Mouse (Mus musculus): ENCODE results near the gene Coq5.
"Not testable (repeated sequence)": the region's sequence is repeated elsewhere in the genome, so short reads cannot be mapped to it uniquely, and the experiment has no call there.

The Coq5 gene

DNA sequence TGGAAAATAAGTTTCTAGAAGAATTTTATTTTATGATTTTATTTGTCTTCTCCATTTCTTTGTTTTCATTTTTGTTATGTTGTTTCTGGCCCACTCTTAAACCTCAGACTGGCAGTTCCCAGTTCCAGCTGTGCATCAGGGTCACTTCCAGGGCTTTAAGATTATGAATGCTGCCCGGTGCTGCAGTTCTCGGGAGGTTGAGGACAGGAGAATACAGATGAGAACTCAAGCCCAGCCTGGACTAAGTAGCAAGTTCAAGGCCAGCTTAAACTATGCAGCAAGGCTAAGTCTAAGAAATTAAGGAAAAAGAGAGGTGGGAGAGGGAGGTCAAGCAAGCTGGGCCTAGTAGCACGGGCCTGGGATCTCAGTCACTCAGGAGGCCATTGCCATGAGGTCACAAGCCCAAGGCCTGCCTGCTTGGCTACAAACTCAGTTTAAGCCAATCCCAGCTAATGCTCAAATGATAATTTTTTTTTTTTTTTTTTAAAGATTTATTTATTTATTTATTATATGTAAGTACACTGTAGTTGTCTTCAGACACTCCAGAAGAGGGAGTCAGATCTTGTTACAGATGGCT, 11.9 kb upstream of the Coq5 start:
- no peak for DNase-seq

DNA sequence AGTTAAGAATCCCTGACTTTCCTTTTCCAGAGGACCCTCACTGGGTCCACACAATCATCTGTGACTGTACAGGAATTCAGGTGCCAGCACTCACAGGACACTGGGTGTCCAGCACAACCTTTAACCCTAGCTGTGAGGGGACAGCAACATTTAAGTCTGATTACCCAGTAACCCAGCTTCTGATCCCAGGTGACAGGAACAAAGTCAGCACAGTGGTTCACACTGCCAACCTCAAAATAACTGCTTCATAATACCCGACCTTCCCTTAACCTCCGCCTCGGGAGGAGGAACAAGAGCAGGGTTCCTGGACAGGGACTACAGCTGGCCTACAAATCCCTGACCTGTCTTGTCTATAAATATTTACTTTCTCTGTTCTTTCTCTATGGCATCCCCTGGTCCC, 11.2 kb upstream of the Coq5 start:
- DNase-seq: no peak

DNA sequence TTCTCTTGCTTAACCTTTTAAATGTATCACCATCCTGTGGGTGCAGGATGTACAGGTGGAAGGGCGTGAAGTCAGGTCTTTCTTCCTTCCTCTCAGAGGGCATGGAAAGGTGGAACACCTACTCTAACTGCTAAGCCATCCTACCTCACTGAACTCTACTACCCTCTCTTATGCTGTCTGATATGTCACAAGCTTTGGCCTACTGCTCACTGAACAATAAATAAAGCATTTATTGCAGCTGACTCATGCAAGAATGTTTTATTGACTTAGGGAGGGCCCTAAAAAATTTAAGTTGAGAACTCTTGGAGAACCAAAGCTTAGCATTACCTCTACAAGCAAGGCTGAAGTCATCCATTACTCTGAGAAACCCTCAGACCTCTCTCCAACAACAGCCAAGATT, 9.5 kb upstream of the Coq5 start:
- DNase-seq: no peak

DNA sequence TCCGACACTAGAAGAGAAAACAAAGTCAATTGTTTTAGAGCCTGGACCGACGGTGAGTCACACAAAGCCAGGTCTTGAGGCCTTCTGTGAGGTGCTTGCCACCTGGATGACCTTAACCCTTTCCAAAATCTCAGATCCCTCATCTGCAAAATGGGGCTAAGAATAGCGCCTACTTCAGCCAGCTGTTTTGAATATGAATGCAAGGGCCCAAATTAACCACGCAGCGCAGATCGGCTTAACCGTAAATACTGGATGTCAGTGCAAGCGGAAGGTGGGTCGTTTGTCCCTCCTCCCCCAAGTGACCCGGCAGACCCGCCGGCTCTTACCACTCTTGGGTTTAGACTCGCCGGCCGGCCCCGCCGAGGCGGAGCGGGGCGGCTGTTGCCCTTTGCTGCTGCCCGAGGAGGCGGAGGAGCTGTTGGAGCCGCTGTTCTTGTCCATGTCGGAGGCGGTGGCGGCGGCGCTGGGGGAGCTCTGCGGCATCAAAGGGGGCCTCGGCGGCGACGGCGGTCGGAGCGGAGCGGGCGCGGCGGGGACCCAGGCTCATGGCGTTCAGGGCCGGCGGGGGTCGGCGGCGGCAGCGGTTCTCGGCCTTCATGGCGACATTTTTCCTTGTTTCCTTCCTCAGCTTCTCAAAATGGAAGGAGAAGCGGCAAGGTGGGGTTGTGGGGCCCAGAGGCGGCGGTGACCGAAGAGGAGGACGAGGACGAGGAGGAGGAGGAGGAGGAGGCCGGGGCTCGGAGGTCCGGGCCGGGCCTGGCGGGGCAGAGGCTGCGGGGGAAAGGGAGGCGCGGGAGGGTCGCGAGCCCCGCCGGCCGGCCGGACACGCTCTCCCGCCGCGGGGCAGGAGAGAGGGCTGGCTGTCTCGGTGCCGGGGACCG, 7.3 kb upstream of the Coq5 start:
- DNase-seq: peak; percentile 50

DNA sequence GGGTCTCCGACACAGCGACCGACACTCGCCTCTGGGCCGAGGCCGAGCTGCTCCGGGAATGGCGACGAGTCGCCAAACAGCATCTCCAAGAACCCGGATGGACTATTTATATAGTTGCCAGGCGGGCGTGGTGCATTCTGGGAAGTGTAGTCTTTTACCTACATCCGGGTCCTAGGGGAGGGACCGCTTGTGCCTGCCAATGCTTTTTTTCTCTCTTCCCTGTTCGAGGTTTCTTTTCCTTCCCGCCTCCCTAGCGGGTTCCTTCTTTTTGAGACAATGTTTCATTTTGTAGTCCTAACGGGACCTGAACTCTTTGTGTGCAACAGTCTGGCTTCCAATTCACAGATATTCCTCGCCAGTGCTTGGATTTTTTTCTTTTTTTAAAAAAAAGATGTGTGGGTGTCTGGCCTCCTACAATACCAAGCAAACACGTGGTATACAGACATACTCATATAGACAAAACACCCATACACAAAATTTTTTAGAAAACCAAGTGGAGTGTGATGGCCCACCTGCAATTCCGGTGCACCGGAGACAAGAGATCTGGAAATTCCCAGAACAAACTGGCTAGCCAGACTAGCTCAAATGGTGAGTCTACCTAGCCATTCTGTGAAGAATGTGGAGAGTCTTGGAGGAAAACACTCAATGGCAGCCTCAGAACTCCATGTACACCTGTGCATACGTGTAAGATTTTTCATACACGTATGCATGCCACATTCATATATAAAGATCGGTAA, 6.5 kb upstream of the Coq5 start, which contains the start of gene Rnf10:
Gene Rnf10 (minus strand): TSS at position 87 of the 737 bp plus-strand sequence.
- DNase-seq: peak; percentile 100

DNA sequence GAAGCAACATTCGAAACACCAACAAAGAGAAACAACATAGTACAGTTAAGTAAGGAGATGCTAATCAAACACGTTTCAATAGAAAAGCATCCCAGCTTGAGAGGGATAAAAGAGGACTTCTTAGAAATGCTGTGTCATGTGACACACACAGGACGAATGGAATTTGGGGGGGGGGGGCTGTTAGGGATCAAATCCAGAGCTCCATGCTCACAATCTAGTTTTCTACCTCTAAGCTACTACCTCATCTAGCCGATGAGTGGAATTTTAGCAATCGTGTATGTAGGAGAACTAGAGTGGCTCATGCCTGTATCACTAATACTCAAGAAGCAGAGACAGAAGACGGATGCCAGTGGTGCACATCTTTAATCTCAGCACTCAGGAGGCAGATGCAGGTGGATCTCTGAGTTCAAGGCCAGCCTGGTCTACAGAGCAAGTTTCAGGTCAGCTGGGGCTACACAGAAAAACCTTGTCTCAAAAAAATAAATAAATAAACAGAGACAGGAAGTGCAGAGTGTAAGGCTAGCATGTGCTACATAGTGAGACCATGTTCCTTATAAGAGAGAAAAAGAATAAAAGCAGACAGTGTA, 5.8 kb upstream of the Coq5 start:
- DNase-seq: no peak

DNA sequence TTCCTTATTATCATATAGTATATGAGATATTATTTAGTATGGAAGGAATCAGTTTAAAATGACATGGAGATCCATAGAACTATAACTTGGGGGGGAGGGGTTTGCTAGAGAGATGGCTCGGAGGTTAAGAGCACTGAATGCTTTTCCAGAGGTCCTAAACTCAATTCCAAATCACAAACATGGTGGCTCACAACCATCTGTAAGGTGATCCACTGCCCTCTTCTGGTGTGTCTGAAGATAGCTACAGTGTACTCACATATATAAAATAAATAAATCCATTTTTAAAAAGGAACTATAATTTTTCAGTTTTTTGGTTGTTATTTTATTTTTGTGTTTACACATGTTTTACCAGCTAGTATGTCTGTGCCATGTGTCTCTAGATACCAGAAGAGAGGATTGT, 5.1 kb upstream of the Coq5 start:
- no peak for DNase-seq

DNA sequence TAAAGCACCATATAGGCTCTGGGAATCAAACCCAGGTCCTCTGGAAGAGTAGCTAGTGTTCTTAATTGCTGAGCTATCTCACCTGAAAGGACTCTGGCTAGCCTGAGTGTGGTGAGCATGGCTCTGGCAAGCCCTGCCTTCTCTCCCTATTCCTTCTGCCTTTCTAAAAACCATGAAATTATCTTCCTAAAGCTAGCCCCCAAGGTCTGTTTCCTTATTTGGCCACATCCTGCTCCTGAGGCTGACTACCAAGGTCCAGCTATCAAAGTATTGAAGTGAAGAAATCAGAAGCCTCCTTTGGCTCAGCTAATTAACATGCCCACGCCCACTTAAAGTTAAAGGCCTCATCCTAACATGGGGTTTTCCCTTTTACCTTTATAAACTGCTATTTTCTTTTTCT, 4.7 kb upstream of the Coq5 start:
- DNase-seq: no peak

DNA sequence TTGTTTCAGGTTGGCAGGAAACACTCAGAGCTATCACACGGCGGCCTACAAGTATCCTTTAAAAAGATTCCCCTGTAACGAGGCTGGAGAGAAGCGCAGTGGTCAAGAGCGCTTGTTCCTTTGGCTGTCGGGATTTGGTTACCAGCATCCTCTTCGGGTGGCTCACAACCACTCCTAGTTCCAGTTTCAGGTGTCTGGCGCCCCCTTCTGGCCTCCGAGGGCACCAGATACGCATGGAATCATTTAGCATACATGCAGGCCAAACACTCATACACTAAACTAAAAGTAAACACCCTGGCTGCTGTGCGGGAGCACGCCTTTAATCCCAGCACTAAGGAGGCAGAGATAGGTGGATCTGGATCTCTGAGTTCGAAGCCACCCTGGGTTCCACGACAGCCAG, 3.5 kb upstream of the Coq5 start:
- DNase-seq: no peak

DNA sequence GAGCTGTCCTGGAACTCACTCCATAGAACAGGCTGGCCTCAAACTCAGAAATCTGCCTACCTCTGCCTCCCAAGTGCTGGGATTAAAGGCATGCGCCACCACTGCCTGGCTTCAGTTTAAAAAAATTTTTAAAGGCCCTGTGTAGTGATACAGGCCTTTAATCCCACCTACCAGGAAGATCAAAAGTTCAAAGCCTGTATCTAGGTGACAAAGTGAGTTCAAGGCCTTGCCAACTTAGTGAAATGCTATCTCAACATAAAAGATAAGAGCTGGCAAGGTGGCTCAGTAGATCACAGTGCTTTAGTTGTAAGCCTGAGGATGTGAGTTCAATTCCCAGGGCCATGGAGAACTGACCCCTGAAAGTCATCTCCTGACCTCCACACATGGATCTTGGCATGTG, 1.4 kb upstream of the Coq5 start:
- DNase-seq: no peak

DNA sequence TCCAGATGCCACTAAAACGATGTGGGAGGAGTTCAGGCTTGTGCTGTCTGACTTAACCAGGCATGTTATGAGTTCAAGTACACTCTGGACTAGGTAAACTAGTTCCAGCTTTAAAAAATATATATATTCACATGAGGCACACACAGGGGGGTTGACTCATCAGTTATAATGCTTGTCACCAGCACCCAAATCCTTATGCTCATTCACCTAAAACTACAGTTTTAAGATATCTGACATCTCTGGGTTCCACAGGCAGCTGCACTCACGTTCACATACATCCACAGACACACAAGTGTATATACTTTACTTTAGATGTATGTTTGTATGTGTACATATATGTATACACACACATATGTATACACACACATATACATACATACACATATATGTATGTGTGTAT, 681 bp upstream of the Coq5 start:
- DNase-seq: no peak

DNA sequence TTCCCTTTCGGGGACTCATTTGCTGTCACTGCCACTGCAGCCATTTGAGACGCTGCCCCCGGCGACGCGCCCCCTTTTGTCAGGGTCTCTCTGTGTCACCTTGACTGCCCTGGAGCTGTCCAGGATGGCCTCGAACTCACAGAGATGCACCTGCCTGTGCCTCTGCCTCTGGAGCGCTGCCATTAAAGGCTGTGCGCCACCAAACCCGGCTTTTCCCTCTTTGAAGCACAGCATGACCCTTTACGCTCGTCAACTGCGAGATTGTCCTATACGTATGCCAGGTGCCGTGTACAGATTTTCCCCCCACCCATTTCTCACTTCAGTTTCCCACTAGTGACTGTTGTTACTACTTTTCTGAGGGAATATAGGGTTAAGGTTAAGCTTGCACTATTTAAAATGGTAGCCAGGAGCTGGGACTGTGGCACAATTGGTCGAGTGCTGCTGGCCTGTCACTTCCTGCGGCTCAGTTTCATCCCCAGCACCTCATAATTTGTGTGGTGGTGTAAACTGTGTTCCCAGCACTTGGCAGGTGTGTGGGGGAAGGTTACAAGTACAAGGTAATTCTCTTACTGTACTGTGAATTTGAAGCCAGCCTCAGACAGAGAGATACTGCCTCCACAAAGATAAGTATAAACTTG, 703 bp downstream of the Coq5 start:
- DNase-seq: no peak

DNA sequence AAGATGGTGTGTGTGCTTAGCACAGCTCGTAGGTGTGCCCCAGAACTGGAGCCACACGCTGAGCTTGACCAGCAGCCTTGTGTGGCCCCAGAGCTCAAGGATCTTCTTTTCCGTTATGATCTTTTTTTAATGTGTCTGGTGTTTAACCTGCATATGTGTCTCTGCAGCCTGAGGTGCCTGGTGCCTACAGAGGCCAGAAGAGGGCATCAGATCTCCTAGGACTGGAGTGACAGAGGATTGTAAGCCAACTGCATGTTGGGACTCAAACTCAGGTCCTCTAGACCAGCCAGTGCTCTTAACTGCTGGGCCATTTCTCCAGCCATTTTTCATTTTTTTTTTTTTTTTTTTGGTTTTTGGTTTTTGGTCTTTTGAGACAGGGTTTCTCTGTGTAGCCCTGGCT, 5.3 kb downstream of the Coq5 start:
- DNase-seq: no peak

DNA sequence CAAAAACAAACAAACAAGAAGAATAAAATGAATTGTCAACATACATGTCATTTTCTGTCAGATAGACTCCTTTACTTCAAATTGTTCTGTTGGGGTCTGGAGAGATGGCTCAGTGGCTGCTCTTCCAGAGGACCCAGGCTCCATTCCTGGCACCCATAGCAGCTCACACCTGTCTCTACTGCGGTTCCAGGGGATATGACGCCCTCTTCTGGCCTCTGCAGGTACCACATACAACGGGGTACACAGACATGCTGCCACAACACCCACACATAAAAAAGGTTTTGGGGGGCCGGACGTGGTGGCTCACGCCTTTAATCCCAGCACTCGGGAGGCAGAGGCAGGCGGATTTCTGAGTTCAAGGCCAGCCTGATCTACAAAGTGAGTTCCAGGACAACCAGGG, 14.7 kb downstream of the Coq5 start:
- no peak for DNase-seq

DNA sequence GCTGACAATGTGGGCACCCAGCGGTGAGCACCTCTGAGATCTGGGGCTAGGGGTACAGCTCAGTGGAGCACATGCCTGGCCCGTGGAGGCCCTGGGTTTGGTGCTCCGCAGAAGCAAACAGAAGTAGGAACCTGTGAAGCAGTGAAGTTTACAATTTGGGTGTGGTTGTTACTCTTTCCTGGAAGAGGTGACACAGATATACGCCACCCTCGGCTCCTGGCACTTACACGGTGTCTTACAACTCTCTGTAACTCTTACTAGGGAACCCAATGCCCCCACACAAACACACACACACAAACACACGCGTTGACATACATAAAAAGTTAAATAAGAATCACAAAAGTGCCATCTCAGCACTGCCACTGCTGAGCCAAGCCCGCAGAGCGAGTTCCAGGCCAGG, 16.9 kb downstream of the Coq5 start:
- DNase-seq: no peak

DNA sequence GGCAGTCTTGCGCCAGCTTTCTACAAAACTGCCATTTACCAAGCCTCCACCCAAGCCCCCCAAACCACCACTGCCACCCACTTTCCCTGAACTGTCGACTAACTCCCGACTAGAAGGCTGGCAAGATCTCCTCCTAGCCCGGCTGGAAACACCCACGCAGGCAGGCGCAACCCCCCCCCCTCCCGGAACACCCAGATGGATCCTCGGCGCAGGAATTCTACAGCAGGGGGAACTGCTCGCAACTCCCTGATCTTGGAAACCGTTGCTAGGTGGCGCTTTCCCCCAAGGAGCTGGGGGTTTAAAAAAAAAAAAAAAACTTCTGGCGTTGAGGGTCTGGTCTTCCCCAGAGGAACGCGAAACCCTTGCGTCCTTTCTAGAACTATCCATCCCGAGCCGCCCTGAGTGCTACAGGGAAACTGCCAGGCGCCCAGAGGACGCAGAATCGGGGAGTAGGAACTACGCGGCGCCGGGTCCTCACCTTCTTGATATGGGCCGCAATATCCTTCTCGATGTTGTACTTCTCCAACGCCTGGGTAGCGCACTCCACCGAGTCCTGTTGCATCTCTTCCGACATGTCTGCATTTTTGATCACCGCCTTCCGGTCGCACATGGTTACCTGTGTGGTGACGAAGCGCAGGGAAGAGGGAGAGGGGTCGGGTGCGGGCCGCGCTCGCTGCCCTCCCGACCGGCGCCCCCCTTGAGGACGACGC, 20.7 kb downstream of the Coq5 start:
- DNase-seq: peak; percentile 72

DNA sequence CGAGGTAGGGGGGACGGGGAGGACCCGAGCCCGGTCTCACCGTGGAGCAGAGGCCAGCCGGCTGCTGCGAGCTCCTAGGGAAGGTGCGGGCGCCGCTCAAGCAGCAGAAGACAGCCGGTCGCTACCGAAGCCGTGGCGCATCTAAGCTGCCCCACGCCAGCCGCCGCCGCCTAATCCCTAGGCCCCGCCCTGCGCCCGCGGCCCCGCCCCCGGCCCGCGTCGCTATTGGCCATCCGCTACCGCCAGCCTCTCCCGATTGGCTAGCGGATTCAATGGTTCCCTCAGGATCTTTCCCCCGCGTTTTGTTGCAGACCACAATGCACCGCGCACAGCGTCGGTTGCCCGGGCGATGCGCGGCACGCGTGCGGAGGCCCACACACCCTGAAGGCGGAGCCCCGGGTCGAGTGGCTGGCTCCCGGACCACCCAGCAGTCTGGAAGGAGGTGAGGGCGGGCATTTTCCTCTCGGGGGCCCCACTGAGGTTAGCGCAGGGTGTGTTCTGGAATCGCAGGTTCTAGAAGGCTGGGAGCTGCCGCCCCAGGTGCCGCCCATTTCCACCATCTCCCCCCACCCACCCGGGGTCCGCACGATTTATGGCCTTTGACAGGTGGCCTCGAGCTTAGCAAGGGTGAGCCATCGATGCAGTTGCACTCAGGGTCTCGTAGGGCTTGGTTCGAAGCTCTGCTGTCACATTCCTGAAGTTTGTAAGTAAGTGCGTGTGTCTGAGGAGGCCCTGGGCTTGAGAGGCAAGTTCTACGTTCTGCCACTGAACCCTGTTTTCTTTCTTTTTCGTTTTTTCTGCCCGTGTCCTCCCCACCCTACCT, 21.5 kb downstream of the Coq5 start, which contains the start of gene Dynll1:
Gene Dynll1 (minus strand): TSS at position 208 of the 823 bp plus-strand sequence.
- DNase-seq: peak; percentile 100

DNA sequence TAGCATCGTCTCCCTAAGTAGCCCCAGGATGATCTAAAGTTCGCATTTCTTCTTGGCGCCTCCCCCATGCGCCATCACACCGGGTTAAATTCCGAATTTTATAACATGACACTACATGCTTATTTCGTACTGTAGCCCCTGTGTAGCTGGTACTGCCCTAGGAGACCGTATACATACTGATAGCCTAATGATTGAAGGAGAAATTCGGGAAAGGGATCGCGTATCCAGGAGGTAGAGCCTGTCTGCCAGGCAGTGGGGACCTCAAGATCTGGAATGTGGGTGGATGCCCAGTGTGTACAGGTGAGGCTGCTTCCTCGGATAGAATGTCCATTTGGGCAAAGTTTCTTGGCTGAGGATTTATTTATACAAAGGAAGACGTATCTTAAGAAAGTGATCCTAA, 22.1 kb downstream of the Coq5 start:
- DNase-seq: peak; percentile 17

DNA sequence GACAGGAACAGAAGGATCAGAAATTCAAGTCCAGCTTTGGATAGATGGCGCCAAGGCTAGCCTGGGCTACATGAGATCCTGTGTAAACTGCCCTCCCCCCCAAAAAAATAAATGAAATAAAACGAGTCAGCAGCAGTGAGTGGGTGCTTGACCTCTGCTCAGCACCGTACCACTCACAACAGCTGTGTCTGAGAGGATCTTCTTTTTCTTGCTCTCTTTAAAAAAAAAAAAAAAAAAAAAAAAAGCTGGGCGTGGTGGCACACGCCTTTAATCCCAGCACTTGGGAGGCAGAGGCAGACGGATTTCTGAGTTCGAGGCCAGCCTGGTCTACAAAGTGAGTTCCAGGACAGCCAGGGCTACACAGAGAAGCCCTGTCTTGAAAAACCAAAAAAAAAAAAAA, 22.7 kb downstream of the Coq5 start:
- DNase-seq: not testable (repeated sequence)

DNA sequence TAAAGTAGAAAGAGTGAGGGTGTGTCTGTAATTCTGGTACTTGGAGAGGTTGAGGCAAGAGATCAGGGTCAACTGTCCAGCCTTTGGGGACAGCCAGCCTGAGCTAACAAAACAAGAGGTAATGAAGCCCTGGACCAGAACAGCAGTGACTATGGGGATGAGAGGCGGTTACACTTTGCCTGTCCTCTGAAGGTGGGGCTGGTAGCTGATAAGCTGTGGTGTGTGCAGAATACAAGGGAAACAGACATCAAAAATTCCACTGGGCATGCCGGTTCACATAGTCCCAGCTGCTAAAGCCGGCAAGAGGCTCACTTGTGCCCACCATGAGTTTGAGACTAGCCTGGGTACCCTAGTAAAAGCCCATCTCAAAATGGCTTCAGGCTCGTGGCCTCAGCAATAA, 32.9 kb downstream of the Coq5 start:
- no peak for DNase-seq
